Mouse (Mus musculus) ovary, postnatal 36 days (tissue): Measurements from ENCODE around the gene Cd40.

ENCODE experiments used
- DNase-seq: peaks from one replicate; pipeline ENCODE4 v3.0.0; 2022; ENCODE audit warnings: low spot score, mixed read lengths

The Cd40 gene

DNA sequence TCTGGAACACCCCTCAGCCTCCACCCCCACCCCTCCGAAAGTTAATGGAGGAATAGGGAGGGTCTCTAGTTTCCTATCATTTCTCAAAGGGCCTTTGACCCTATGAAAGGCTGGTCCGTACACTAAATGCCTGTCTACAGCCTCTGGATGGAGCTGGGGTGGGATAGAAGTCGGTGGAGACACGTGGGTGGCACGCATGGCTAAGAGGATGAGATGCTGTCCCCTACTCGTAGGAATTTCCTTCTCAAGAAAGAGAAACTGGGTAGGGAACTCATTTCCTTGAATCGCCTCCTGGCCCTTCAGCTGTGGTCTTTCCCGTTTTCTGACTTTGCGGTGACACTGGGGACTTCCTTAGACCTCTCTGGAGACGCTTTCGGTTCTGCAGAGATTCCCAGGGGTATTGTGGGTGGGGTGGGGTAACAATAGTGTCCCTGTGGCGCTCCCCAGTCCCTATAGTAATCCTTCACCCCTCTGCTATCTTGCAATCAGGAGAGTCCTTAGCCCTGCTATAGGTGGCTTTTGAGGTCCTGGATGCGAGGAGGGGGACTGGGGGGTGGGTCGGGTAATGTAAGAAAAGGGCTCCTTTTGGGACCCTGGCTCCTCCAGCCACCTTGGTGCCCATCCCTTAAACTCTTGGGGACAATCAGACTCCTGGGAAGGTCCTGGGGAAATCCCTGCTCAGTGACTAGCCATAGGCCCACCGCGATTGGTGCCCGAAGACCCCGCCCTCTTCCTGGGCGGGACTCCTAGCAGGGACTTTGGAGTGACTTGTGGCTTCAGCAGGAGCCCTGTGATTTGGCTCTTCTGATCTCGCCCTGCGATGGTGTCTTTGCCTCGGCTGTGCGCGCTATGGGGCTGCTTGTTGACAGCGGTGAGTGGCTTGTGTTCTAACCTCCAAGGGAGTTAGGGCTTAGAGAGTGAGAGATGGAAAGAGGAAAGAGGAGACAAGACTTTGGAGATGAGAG is at the start of gene Cd40:
TSS of gene Cd40 (plus strand) at position 740 of the 965 bp plus-strand sequence.
- DNase-seq = peak; percentile 55

DNA sequence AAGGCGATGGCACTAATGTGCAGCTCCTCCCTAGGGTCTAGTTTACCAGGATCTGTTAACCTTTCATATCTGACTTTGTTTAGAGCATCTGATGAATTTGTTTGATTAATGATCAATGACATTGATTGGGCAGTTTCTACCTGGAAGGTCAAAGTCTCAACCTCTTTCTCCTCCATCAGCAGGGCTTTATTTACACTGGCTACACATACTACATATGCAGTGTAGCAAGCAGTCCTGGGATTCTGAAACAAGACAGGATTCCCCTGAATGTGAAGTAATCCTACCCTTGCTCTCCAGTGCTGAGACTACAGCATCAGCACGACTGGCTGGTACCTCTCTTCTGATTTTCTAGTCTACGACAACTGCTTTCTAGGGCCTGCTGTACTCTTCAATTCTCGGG is 48.6 kb upstream of the Cd40 start:
- no peak for DNase-seq

DNA sequence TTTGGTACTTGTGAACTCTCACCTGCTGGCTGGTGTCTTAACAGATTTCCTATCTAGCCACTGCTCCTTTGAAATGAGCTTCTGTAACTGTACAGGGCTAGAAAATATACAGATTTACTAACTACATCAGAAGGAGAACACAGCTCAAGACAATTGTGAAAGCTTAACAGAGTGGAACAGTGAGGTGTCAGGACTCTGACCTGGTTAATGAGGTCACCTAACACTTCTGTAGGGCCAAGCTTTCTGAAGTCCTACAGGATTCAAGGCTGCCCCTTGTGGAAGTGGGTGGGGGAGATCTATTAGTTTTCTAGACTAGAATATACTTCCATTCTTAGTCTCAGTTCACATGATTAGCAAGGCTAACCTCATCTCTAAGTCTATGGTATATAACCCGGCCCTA is 47.4 kb upstream of the Cd40 start:
- no peak for DNase-seq

GRCm38 (mm10) chr2:165009161-165009560 is 46.3 kb upstream of the Cd40 start:
- DNase-seq = no peak

- DNase-seq = no peak
Observed at GRCm38 (mm10) chr2:165009581-165009980, 45.8 kb upstream of the Cd40 start.

- DNase-seq = no peak
Observed at GRCm38 (mm10) chr2:165010351-165010750, 45.1 kb upstream of the Cd40 start.

DNA sequence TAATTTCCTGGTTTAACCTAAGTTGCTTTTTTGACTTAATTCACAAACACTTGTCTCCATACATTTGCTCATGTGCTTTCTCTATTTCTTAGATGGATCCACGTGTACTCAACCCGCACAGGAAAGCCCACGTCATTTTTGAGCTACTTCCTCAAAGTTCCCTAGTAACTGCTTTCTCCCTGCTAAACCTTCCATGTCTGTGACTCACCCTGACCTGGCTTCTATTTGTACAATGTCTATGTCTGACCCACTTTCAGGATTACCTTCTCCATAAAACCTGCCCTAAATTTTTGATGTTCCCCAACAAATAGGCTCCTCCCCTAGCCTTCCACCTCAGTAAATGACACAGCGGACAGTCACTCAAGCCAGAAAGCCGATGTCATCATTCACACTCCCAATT is 40.5 kb upstream of the Cd40 start:
- DNase-seq = no peak

- no peak for DNase-seq
Observed at GRCm38 (mm10) chr2:165020490-165020889, 34.9 kb upstream of the Cd40 start.

GRCm38 (mm10) chr2:165027163-165027562 is 28.3 kb upstream of the Cd40 start:
- DNase-seq = no peak

DNA sequence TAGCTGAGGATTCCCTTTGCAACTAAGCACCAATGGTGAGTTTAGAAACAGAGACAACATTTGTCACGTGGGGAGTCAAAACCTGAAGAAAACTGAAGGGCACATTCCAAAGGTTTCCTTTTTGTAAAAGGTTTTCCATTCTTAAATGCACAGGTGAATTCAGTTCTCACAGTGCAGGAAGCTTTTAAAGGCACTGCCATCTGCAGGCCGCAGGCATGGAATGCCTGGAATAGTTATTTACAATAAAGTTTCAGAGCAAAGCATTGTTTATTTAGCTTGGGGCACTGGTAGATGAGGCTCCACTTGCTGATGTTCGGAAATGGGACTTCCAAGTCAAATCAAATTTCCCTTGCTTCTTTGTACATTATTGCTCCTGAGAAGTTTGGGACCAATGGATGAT is 22.9 kb upstream of the Cd40 start:
- no peak for DNase-seq

DNA sequence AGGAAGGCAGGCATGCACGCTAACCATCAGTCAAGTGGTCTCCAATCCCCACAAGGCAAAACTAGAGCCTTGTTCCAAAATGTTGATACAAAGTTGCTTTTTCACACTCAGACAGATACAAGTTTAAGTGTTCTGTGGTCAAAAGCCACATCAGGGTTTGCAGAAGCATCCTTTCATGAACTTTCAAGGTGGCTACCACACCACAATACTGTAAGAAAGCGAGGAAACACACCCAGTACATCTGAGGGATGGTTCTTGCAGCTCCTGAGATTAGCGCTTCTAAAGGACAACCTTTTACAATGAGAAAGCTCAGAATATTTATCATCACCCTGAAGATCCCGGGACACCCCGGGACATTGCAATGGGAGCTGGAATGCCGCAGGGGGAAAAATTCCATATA is 22.1 kb upstream of the Cd40 start:
- no peak for DNase-seq

DNA sequence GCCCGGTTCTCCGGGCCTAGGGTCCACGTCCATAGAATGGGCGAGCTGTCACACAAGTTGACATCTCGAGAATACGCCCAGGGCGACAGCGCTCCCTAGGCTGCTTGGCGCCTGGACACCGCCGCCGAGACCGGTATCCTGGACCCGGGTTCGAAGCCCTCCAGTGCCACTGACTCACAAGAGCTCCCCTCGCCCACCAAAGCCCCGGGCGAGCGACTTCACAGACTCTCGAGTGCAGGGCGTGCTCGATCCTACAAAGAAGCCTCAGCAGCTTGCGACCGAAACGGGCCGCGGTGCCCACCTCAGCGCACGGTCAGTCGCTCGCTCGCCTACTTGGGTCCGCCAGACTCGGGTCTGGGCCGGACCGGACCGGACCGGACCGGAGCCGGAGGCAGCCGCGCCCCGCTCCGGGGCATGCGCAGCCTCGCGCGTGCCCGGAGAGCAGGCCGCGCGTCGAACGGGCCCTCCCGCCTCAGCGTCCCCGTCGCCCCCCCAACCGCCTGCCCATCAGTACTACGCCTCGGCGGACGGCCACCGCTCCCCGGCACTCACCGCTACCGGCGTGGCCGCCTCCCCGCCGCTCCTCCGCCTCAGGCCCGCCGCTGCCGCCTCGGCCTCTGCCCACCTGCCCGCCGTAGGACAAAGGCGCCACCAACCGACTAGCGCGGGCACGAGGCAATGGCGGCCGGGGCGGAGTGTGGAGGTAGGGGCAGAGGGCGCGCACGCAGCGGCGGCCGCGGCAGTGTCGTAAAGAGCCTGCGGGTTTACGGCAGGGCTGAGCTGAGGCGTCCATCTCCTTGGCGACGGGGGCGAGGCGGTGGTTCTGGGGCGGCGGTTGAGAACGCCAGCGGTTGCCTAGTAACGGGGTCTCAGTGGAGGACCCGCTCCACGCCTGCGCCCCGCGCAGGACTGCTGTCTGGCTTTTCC is 21.0 kb upstream of the Cd40 start, which contains the start of gene Ncoa5:
TSS of gene Ncoa5 (minus strand) at position 737 of the 927 bp plus-strand sequence.
- DNase-seq = peak; percentile 98

GRCm38 (mm10) chr2:165035058-165035431 is 20.4 kb upstream of the Cd40 start:
- no peak for DNase-seq

GRCm38 (mm10) chr2:165037415-165037814 is 18.0 kb upstream of the Cd40 start:
- DNase-seq = no peak

DNA sequence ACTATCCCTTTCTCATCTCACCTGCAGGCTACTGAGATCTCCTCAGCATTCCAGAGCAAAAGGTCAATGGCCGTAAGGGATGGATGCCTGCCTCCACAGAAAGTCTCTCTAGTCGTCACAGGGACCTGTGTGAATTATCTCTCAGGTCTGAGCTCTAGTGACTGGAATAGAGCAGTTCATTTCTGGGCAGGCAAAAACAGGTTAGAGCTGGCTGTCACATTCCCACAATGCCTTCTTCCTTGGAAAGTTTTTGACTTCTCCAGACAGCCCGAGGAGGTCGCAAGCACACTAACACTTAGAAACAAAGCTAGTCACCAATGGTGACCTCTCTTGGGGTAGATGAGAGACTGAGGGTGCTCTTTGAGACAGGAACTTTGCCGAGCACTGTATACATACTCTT is 13.3 kb upstream of the Cd40 start:
- DNase-seq = no peak

DNA sequence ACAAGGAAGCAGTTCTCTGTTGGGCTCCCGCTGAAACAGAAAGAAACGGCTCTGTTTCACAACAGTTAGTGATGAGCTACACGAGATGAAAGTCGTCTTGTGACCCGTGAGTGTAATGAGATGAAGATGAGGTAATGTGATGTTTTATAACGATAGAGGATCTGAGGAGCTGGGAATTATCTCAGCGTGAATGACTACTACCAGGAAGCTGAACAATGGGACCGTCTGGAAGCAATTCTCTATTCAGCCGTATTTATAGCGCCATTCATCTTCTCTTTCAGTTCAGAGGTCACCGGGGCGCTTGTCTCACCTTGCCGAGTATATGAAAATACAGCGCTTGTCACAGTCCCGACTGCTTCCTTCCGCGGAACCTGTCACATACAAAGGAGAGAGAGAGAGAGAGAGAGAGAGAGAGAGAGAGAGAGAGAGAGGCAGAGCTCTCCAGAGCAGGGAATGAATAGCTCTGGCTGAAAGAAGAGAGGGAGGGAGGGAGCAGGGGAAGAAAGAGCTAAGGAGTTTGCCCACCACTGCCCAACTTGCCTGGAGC is 12.3 kb upstream of the Cd40 start:
- no peak for DNase-seq

DNA sequence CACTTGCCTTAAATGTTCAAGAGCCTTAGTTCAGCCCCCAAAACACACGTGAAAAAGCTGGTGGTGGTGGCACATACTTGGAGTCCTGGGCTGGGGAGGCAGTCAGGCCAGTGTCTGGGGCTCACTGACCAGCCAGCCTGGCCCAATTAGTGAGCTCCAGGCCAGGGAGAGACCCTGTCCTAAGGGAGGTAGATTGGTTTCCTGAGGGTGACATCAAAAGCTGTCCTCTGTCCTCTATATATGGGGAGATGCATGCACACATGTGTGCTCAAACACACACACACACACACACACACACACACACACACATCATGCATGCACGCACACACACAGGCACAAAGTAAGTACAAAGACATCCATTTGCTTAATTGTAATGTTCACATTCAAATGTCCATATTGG is 11.7 kb upstream of the Cd40 start:
- DNase-seq = no peak

- DNase-seq = no peak
Observed at GRCm38 (mm10) chr2:165049044-165049443, 6.4 kb upstream of the Cd40 start.

DNA sequence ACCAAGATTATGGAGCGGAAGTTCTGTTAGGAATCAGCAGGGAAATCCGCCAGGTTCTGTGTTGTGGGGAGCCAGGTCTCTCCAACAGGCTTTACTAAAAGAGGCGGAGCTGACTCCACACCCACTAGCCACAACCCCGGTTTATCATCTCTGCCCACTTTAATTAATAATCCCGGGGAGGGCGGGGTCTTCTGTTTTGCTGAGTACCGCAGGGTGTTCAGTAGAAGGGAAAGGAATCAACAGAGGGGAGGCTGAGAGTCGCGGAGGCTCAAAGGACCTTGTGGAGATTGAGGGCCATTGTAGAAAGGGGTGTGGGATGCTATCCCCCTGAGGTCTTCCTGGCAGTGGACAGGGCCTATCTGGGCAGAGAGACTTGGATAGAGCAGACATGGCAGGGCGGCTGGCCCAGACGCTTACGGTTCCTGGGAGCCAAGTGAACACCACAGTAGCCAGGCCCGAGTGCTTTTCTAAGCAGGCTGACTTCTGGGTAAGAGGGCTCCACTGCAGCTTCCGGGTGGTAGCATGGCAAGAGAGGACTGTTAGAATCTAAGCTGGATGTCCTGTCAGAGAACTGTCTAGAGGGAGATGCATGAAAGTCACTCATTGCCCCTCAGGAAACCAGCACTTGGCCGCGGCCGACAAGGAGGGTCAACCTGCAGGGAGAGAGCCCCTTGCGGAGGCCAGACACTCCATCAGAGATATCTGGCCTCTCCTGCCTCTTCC is 4.4 kb upstream of the Cd40 start:
- DNase-seq = no peak

DNA sequence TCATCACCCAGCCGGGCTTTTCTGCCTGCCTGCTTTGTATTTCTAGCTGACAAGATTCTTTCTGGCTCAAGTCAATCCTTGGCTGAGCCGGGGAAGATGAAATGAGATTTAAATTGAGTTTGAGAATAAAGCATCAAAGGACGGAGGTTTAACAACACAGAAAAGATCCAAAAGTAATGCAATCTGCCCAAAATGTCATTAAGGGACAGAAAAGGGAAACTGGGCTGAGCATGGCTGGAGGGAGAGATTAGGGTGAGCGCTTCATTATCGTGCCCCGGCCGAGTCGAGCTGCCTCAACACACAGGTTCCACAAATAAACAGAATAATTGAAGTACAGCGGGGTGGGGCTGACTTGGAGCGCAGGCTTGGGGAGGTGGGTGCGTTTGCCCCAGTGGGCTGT is 3.9 kb upstream of the Cd40 start:
- DNase-seq = no peak

- DNase-seq = no peak
Observed at GRCm38 (mm10) chr2:165055905-165056304, 478 bp downstream of the Cd40 start.
